Mouse (Mus musculus) midbrain, embryonic 14.5 days (tissue): ENCODE data around the gene Gja8. TPM values are rescaled to one million over a fixed set of nuclear protein-coding genes. Genes with fewer than 3 reads are reported as not detected.

Experiments used
- ATAC-seq: fragments of 200-750 bp; cut with Nextera tagmentation; 2 replicates; pipeline ENCODE4 v1.8.0; 2017; ENCODE audit warnings: moderate number of reproducible peaks, moderate library complexity; ENCODE audit not compliant: low FRiP score, low TSS enrichment
- DNase-seq: peaks from one replicate; pipeline ENCODE4 v3.0.0-alpha.2; 2015
- H3K27ac ChIP-seq: fragments of 300-500 bp; sonication (generic); replicated peaks from 2 replicates; pipeline ENCODE4 v1.5.1; 2014; ENCODE audit warnings: mild to moderate bottlenecking, low read depth, low read length, moderate library complexity
- H3K27me3 ChIP-seq: fragments of 300-500 bp; sonication (generic); 2 replicates; pipeline ENCODE4 v1.6.1; 2014; ENCODE audit warnings: low read length, control low read depth, mixed read lengths; ENCODE audit not compliant: control insufficient read depth, insufficient read depth
- H3K36me3 ChIP-seq: fragments of 300-500 bp; sonication (generic); 2 replicates; pipeline ENCODE4 v1.6.1; 2014; ENCODE audit warnings: low read length, control low read depth; ENCODE audit not compliant: control insufficient read depth, insufficient read depth
- H3K4me1 ChIP-seq: fragments of 300-500 bp; sonication (generic); 2 replicates; pipeline ENCODE4 v1.6.1; 2014; ENCODE audit warnings: mild to moderate bottlenecking, antibody characterized with exemption, low read length, control low read depth; ENCODE audit not compliant: control insufficient read depth, insufficient read depth
- H3K4me2 ChIP-seq: fragments of 300-500 bp; sonication (generic); 2 replicates; pipeline ENCODE4 v1.6.1; 2014; ENCODE audit warnings: mild to moderate bottlenecking, low read length, moderate library complexity
- H3K4me3 ChIP-seq: fragments of 300-500 bp; sonication (generic); replicated peaks from 2 replicates; pipeline ENCODE4 v1.5.1; 2014; ENCODE audit warnings: low read depth, low read length
- H3K9ac ChIP-seq: fragments of 300-500 bp; sonication (generic); replicated peaks from 2 replicates; pipeline ENCODE4 v1.6.1; 2014; ENCODE audit warnings: mild to moderate bottlenecking, low read length, moderate library complexity
- H3K9me3 ChIP-seq: fragments of 300-500 bp; sonication (generic); 2 replicates; pipeline ENCODE4 v1.6.1; 2016; ENCODE audit warnings: low read length, control low read depth, mixed read lengths; ENCODE audit not compliant: control insufficient read depth
- WGBS: fragments of 180-500 bp; shearing (Covaris S2); extraction: QIAGEN DNeasy Blood & Tissue Kit; methylation state at CpG from one replicate; pipeline ENCODE4 v1.1.7; 2014; 5-methylcytosine and 5-hydroxymethylcytosine counted together
- polyA plus RNA-seq: library from polyadenylated mRNA; unstranded; fragments of >200 nt; fragmentation: Nextera tagmentation; extraction: Ambion mirVana; gene quantifications from 2 replicates; pipeline ENCODE4 v1.2.1, GENCODE M21; 2014

The Gja8 gene
- 0.05 TPM in 1 of 2 replicates, not detected in the other for polyA plus RNA-seq

- H3K9me3 ChIP-seq = no peaks in the 10 kb centered on the region
- no peak for DNase-seq
- no peak for ATAC-seq
- H3K4me2 ChIP-seq = no peak within 1 kb of the TSS
- H3K4me3 ChIP-seq = no peak within 1 kb of the TSS
- no peaks in the 10 kb centered on the region for H3K27me3 ChIP-seq
- H3K27ac ChIP-seq = no peak within 1 kb of the TSS
- H3K4me1 ChIP-seq = peaks cover 2% of the 10 kb centered on the region; the same call in 1 of the 2 replicates
- no peak within 1 kb of the TSS for H3K9ac ChIP-seq
- 73% methylated on average over 6 of the region's 6 CpGs for WGBS
- no peaks in the 10 kb centered on the region for H3K36me3 ChIP-seq
These were observed at the start of gene Gja8 for GRCm38 (mm10) chr3:96925920-96926319. Gja8 (minus strand) TSS chr3:96926020.

- H3K4me1 ChIP-seq = no peaks in the 10 kb centered on the region
- H3K9ac ChIP-seq = no peak overlapping the region
- ATAC-seq (no peak), DNase-seq (no peak)
- H3K4me3 ChIP-seq = no peak overlapping the region
- no peak overlapping the region for H3K4me2 ChIP-seq
- 83% methylated on average over 7 of the region's 7 CpGs for WGBS
- no peaks in the 10 kb centered on the region for H3K9me3 ChIP-seq
- no peak overlapping the region for H3K27ac ChIP-seq
- H3K36me3 ChIP-seq = no peaks in the 10 kb centered on the region
- H3K27me3 ChIP-seq = no peaks in the 10 kb centered on the region
These were observed 48.6 kb upstream of the Gja8 start for GRCm38 (mm10) chr3:96974467-96974866.

GRCm38 (mm10) chr3:96970986-96971385, 45.2 kb upstream of the Gja8 start:
- H3K9ac ChIP-seq = no peak overlapping the region
- no peaks in the 10 kb centered on the region for H3K9me3 ChIP-seq
- H3K4me2 ChIP-seq = no peak overlapping the region
- WGBS = 72% methylated on average over 7 of the region's 7 CpGs
- H3K36me3 ChIP-seq = no peaks in the 10 kb centered on the region
- no peaks in the 10 kb centered on the region for H3K27me3 ChIP-seq
- no peak overlapping the region for H3K27ac ChIP-seq
- ATAC-seq (no peak), DNase-seq (no peak)
- H3K4me1 ChIP-seq = no peaks in the 10 kb centered on the region
- no peak overlapping the region for H3K4me3 ChIP-seq

GRCm38 (mm10) chr3:96963088-96964034, 37.5 kb upstream of the Gja8 start:
- Histone ChIP-seq H3K27me3 (no peaks in the 10 kb centered on the region), H3K9ac (no peak overlapping the region), H3K9me3 (no peaks in the 10 kb centered on the region), H3K4me3 (no peak overlapping the region), H3K4me2 (no peak overlapping the region), H3K27ac (no peak overlapping the region), H3K4me1 (no peaks in the 10 kb centered on the region), H3K36me3 (no peaks in the 10 kb centered on the region)
- 41% methylated on average over 12 of the region's 12 CpGs for WGBS
- DNase-seq (peak; percentile 71), ATAC-seq (no peak; the same call in 1 of the 2 replicates)

GRCm38 (mm10) chr3:96960597-96960996, 34.8 kb upstream of the Gja8 start:
- no peak overlapping the region for H3K4me3 ChIP-seq
- H3K4me1 ChIP-seq = no peaks in the 10 kb centered on the region
- no peaks in the 10 kb centered on the region for H3K36me3 ChIP-seq
- H3K27me3 ChIP-seq = no peaks in the 10 kb centered on the region
- H3K4me2 ChIP-seq = no peak overlapping the region
- no peak for DNase-seq
- H3K9ac ChIP-seq = no peak overlapping the region
- no peak overlapping the region for H3K27ac ChIP-seq
- ATAC-seq = no peak
- 62% methylated on average over 8 of the region's 8 CpGs for WGBS
- H3K9me3 ChIP-seq = no peaks in the 10 kb centered on the region

GRCm38 (mm10) chr3:96953489-96954233, 27.8 kb upstream of the Gja8 start:
- H3K9me3 ChIP-seq = no peaks in the 10 kb centered on the region
- ATAC-seq (no peak), DNase-seq (no peak)
- WGBS = 66% methylated on average over 14 of the region's 14 CpGs
- H3K4me1 ChIP-seq = no peaks in the 10 kb centered on the region
- no peak overlapping the region for H3K4me3 ChIP-seq
- no peak overlapping the region for H3K4me2 ChIP-seq
- no peak overlapping the region for H3K27ac ChIP-seq
- no peak overlapping the region for H3K9ac ChIP-seq
- no peaks in the 10 kb centered on the region for H3K27me3 ChIP-seq
- H3K36me3 ChIP-seq = no peaks in the 10 kb centered on the region

- no peak overlapping the region for H3K9ac ChIP-seq
- no peak for DNase-seq
- ATAC-seq = no peak
- H3K27me3 ChIP-seq = no peaks in the 10 kb centered on the region
- peaks cover 8% of the 10 kb centered on the region for H3K4me1 ChIP-seq
- H3K36me3 ChIP-seq = no peaks in the 10 kb centered on the region
- peaks cover 3% of the 10 kb centered on the region; the same call in 1 of the 2 replicates for H3K9me3 ChIP-seq
- no peak overlapping the region for H3K4me2 ChIP-seq
- 90% methylated on average over 2 of the region's 2 CpGs for WGBS
- no peak overlapping the region for H3K4me3 ChIP-seq
- no peak overlapping the region for H3K27ac ChIP-seq
These were observed 16.9 kb upstream of the Gja8 start for GRCm38 (mm10) chr3:96942706-96943105.

- Histone ChIP-seq H3K4me3 (peak overlapping the region; percentile 16), H3K4me1 (peaks cover 14% of the 10 kb centered on the region), H3K27me3 (no peaks in the 10 kb centered on the region), H3K9me3 (peaks cover 3% of the 10 kb centered on the region; the same call in 1 of the 2 replicates), H3K9ac (no peak overlapping the region; the same call in 1 of the 2 replicates), H3K36me3 (no peaks in the 10 kb centered on the region), H3K27ac (no peak overlapping the region), H3K4me2 (peak overlapping the region; percentile 43)
- WGBS = 11% methylated on average over 11 of the region's 11 CpGs
- peak; percentile 79 for ATAC-seq
- peak; percentile 97 for DNase-seq
These were observed 12.9 kb upstream of the Gja8 start for GRCm38 (mm10) chr3:96938738-96939137.
